Mouse (Mus musculus) liver, embryonic 15.5 days (tissue): Measurements from ENCODE around the gene Ccnyl1. TPM values are rescaled to one million over a fixed set of nuclear protein-coding genes. Genes with fewer than 3 reads are reported as not detected.

Experiments
- ATAC-seq: fragments of 200-750 bp; cut with Nextera tagmentation; 2 replicates; pipeline ENCODE4 v1.8.0; 2017; ENCODE audit warnings: moderate number of reproducible peaks, mild to moderate bottlenecking, moderate library complexity; ENCODE audit not compliant: insufficient read depth
- H3K27ac ChIP-seq: fragments of 300-500 bp; sonication (generic); replicated peaks from 2 replicates; pipeline ENCODE4 v1.5.1; 2015; ENCODE audit warnings: mild to moderate bottlenecking, inconsistent platforms
- H3K27me3 ChIP-seq: fragments of 300-500 bp; sonication (generic); 2 replicates; pipeline ENCODE4 v1.6.1; 2015; ENCODE audit warnings: mild to moderate bottlenecking, inconsistent platforms
- H3K36me3 ChIP-seq: fragments of 300-500 bp; sonication (generic); replicated peaks from 2 replicates; pipeline ENCODE4 v1.6.1; 2015; ENCODE audit warnings: moderate library complexity, mild to moderate bottlenecking, inconsistent platforms
- H3K4me1 ChIP-seq: fragments of 300-500 bp; sonication (generic); replicated peaks from 2 replicates; pipeline ENCODE4 v1.6.1; 2015; ENCODE audit warnings: inconsistent platforms
- H3K4me2 ChIP-seq: fragments of 300-500 bp; sonication (generic); 2 replicates; pipeline ENCODE4 v1.6.1; 2015; ENCODE audit warnings: moderate library complexity, mild to moderate bottlenecking, inconsistent platforms
- H3K4me3 ChIP-seq: fragments of 300-500 bp; sonication (generic); replicated peaks from 2 replicates; pipeline ENCODE4 v1.5.1; 2015; ENCODE audit warnings: mild to moderate bottlenecking, inconsistent platforms
- H3K9ac ChIP-seq: fragments of 300-500 bp; sonication (generic); 2 replicates; pipeline ENCODE4 v1.6.1; 2015; ENCODE audit warnings: moderate library complexity, mild to moderate bottlenecking, inconsistent platforms
- H3K9me3 ChIP-seq: fragments of 300-500 bp; sonication (generic); replicated peaks from 2 replicates; pipeline ENCODE4 v1.6.1; 2016; ENCODE audit warnings: inconsistent platforms
- WGBS: fragments of 180-500 bp; shearing (Covaris S2); methylation state at CpG from one replicate; pipeline ENCODE4 v1.1.7; 2015; ENCODE audit warnings: mixed read lengths; ENCODE audit not compliant: insufficient replicate concordance; 5-methylcytosine and 5-hydroxymethylcytosine counted together
- polyA plus RNA-seq: library from polyadenylated mRNA; unstranded; fragments of >200 nt; fragmentation: Nextera tagmentation; extraction: Ambion mirVana; gene quantifications from 2 replicates; pipeline ENCODE4 v1.2.1, GENCODE M21; 2015

Ccnyl1 gene
- polyA plus RNA-seq, 1 experiment from 2014 or later, result 0.98 TPM

- H3K27me3 ChIP-seq, result no peaks in the 10 kb centered on the region
- no peak overlapping the region for H3K4me2 ChIP-seq
- H3K9ac ChIP-seq, result no peak overlapping the region
- H3K27ac ChIP-seq, result no peak overlapping the region
- H3K4me3 ChIP-seq, result no peak overlapping the region
- no peak; the same call in 1 of the 2 replicates for ATAC-seq
- 33% methylated on average over 6 of the region's 6 CpGs for WGBS
- H3K36me3 ChIP-seq, result no peaks in the 10 kb centered on the region
- no peaks in the 10 kb centered on the region for H3K9me3 ChIP-seq
- peaks cover 21% of the 10 kb centered on the region for H3K4me1 ChIP-seq
Measured at GRCm38 (mm10) chr1:64705230-64705629, 15.0 kb downstream of the Ccnyl1 start.

- H3K36me3 ChIP-seq, result no peaks in the 10 kb centered on the region
- H3K9ac ChIP-seq, result no peak overlapping the region
- no peaks in the 10 kb centered on the region for H3K9me3 ChIP-seq
- H3K4me1 ChIP-seq, result peaks cover 22% of the 10 kb centered on the region
- H3K4me3 ChIP-seq, result no peak overlapping the region
- H3K4me2 ChIP-seq, result no peak overlapping the region
- H3K27ac ChIP-seq, result no peak overlapping the region
- H3K27me3 ChIP-seq, result no peaks in the 10 kb centered on the region
- WGBS, result 48% methylated on average over 2 of the region's 2 CpGs
- ATAC-seq, result peak; percentile 60
Measured at GRCm38 (mm10) chr1:64706610-64707009, 16.4 kb downstream of the Ccnyl1 start.

DNA sequence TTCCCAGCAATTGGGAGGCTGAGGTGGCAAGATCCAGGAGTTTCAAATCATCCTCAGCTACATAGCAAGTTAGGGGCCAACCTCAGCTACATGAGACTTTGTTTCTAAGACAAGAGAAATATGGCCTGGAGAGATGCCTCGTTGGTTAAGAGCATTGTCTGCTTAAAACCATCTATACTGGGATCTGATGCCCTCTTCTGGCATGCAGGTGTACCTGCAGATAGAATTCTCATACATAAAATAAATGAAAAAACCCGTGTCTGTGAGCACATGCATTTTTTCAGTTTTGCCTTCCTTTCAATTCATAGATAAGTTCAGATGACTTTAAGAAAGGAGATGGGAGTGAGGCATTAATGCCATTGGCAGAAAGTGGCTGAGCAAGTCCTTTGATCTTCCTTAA, 19.6 kb downstream of the Ccnyl1 start:
- no peak for ATAC-seq
- H3K4me3 ChIP-seq, result no peak overlapping the region
- H3K27me3 ChIP-seq, result no peaks in the 10 kb centered on the region
- WGBS, result 9% methylated on average over 2 of the region's 2 CpGs
- H3K9ac ChIP-seq, result no peak overlapping the region
- no peaks in the 10 kb centered on the region for H3K36me3 ChIP-seq
- no peak overlapping the region for H3K4me2 ChIP-seq
- H3K4me1 ChIP-seq, result peaks cover 22% of the 10 kb centered on the region
- no peak overlapping the region for H3K27ac ChIP-seq
- H3K9me3 ChIP-seq, result no peaks in the 10 kb centered on the region

GRCm38 (mm10) chr1:64712006-64712760, 21.9 kb downstream of the Ccnyl1 start:
- WGBS, result 79% methylated on average over 14 of the region's 14 CpGs
- no peak overlapping the region for H3K4me3 ChIP-seq

DNA sequence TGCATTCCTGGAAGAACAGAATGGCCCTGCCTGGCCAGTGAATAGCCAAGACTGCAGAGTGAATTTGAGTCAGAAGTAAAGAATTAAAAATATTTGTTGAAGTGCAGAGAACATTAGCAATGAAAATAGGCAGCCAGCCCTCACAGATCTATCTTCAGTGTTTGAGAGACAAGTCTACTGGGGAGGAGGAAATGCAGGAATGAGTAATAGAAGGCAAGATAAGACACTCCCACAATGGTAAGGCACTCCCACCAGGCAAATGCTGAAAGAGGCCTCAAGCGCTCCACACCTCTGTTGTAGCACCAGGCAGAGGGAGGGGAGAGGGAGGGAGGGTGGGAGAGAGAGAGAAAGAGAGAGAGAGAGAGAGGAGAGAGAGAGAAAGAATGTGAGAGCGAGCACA, 25.2 kb downstream of the Ccnyl1 start:
- no peak overlapping the region for H3K27ac ChIP-seq
- no peak overlapping the region for H3K9ac ChIP-seq
- no peaks in the 10 kb centered on the region for H3K27me3 ChIP-seq
- no peak; the same call in 1 of the 2 replicates for ATAC-seq
- no peak overlapping the region for H3K4me3 ChIP-seq
- H3K36me3 ChIP-seq, result no peaks in the 10 kb centered on the region
- no peak overlapping the region for H3K4me2 ChIP-seq
- H3K4me1 ChIP-seq, result peaks cover 10% of the 10 kb centered on the region
- H3K9me3 ChIP-seq, result no peaks in the 10 kb centered on the region
- 52% methylated on average over 2 of the region's 2 CpGs for WGBS

More at GRCm38 (mm10) chr1:64712006-64712760, 21.9 kb downstream of the Ccnyl1 start:
- Histone ChIP-seq H3K27ac (no peak overlapping the region), H3K27me3 (no peaks in the 10 kb centered on the region), H3K4me1 (peaks cover 15% of the 10 kb centered on the region), H3K4me2 (no peak overlapping the region), H3K36me3 (no peaks in the 10 kb centered on the region), H3K9me3 (no peaks in the 10 kb centered on the region), H3K9ac (no peak overlapping the region)
- no peak for ATAC-seq

GRCm38 (mm10) chr1:64716589-64717304, 26.5 kb downstream of the Ccnyl1 start:
- WGBS, result 72% methylated on average over 7 of the region's 7 CpGs
- no peak overlapping the region for H3K9ac ChIP-seq
- H3K36me3 ChIP-seq, result 0 out of 2 replicates have a peak, but pooled peaks cover 3% of the 10 kb centered on the region
- H3K27ac ChIP-seq, result no peak overlapping the region
- no peaks in the 10 kb centered on the region for H3K27me3 ChIP-seq
- no peak overlapping the region for H3K4me3 ChIP-seq
- peaks cover 10% of the 10 kb centered on the region for H3K4me1 ChIP-seq
- no peak overlapping the region for H3K4me2 ChIP-seq
- H3K9me3 ChIP-seq, result no peaks in the 10 kb centered on the region
- ATAC-seq, result no peak

- H3K4me2 ChIP-seq, result no peak overlapping the region
- 0 out of 2 replicates have a peak, but pooled peaks cover 6% of the 10 kb centered on the region for H3K36me3 ChIP-seq
- H3K9me3 ChIP-seq, result no peaks in the 10 kb centered on the region
- peaks cover 10% of the 10 kb centered on the region for H3K4me1 ChIP-seq
- H3K4me3 ChIP-seq, result no peak overlapping the region
- no peak overlapping the region for H3K9ac ChIP-seq
- no peak; the same call in 1 of the 2 replicates for ATAC-seq
- H3K27me3 ChIP-seq, result no peaks in the 10 kb centered on the region
- H3K27ac ChIP-seq, result no peak overlapping the region
Measured at GRCm38 (mm10) chr1:64717504-64717903, 27.2 kb downstream of the Ccnyl1 start.

GRCm38 (mm10) chr1:64721034-64721587, 30.9 kb downstream of the Ccnyl1 start:
- H3K9ac ChIP-seq, result no peak overlapping the region
- no peaks in the 10 kb centered on the region for H3K9me3 ChIP-seq
- no peak overlapping the region for H3K4me2 ChIP-seq
- no peaks in the 10 kb centered on the region for H3K4me1 ChIP-seq
- H3K27me3 ChIP-seq, result no peaks in the 10 kb centered on the region
- 78% methylated on average over 10 of the region's 10 CpGs for WGBS
- H3K27ac ChIP-seq, result no peak overlapping the region
- no peak overlapping the region for H3K4me3 ChIP-seq
- H3K36me3 ChIP-seq, result peaks cover 16% of the 10 kb centered on the region
- ATAC-seq, result no peak

- Histone ChIP-seq H3K4me3 (no peak overlapping the region), H3K27me3 (peaks cover 6% of the 10 kb centered on the region), H3K4me2 (no peak overlapping the region), H3K4me1 (peaks cover 39% of the 10 kb centered on the region), H3K27ac (no peak overlapping the region), H3K9ac (no peak overlapping the region), H3K9me3 (no peaks in the 10 kb centered on the region), H3K36me3 (peaks cover 57% of the 10 kb centered on the region)
- WGBS, result 79% methylated on average over 4 of the region's 4 CpGs
- no peak for ATAC-seq
Measured at GRCm38 (mm10) chr1:64730046-64730445, 39.8 kb downstream of the Ccnyl1 start.

GRCm38 (mm10) chr1:64731341-64732020, 41.2 kb downstream of the Ccnyl1 start:
- Histone ChIP-seq H3K9me3 (no peaks in the 10 kb centered on the region), H3K4me2 (peak overlapping the region; percentile 99; the same call in 1 of the 2 replicates), H3K27me3 (peaks cover 19% of the 10 kb centered on the region), H3K27ac (peak overlapping the region; percentile 60), H3K4me1 (peaks cover 54% of the 10 kb centered on the region), H3K36me3 (peaks cover 61% of the 10 kb centered on the region), H3K4me3 (no peak overlapping the region), H3K9ac (no peak overlapping the region)
- 84% methylated on average over 16 of the region's 16 CpGs for WGBS
- ATAC-seq, result no peak

DNA sequence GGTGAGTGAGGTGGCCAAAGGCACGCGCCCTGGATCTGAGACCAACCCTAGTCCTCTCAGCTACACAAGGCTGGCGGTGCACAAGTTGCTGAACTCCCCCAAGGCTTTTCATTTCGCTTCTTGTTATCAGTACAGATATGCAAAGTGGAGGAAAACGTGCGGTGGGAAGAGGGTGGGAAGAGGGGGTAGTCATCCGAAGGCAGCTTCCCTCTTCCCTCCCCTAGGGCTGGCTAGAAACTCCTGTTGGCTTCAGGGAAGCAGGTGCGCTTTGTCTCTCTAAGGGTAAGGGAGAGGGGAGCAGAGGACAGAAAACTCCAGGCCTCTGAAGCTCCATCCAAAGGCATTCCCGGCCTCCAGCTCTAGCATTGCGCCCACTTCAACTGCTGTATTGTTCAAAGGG, 41.9 kb downstream of the Ccnyl1 start:
- Histone ChIP-seq H3K9me3 (no peaks in the 10 kb centered on the region), H3K9ac (no peak overlapping the region), H3K27ac (peak overlapping the region; percentile 60), H3K27me3 (peaks cover 19% of the 10 kb centered on the region), H3K4me1 (peaks cover 61% of the 10 kb centered on the region), H3K4me2 (peak overlapping the region; percentile 99), H3K4me3 (0 out of 2 replicates have a peak overlapping the region, but pooled peaks have one; percentile 3), H3K36me3 (peaks cover 59% of the 10 kb centered on the region)
- ATAC-seq, result no peak
- WGBS, result 43% methylated on average over 10 of the region's 10 CpGs
